Mouse (Mus musculus): ENCODE data around the gene Spib. TPM values are rescaled to one million over a fixed set of nuclear protein-coding genes. Genes with fewer than 3 reads are reported as not detected.

Spib gene
- not detected in 2 replicates for polyA plus RNA-seq (2014; fragmentation: Nextera tagmentation; extraction: Ambion mirVana)

GRCm38 (mm10) chr7:44531946-44532732 lies at the start of gene Spib:
Gene Spib (minus strand): TSS chr7:44532071.
- no peak within 1 kb of the TSS for H3K4me2 ChIP-seq
- ATAC-seq (replicated peaks; ENCODE audit: insufficient number of reproducible peaks, low FRiP score, low TSS enrichment) = no peak
- H3K27ac ChIP-seq (ENCODE audit: low read depth, low read length) = no peak within 1 kb of the TSS
- H3K4me1 ChIP-seq (ENCODE audit: control insufficient read depth, insufficient read depth, low read length) = peaks cover 5% of the 10 kb centered on the region
- H3K4me3 ChIP-seq (ENCODE audit: low read depth, low read length) = no peak within 1 kb of the TSS
- H3K36me3 ChIP-seq (ENCODE audit: control insufficient read depth, insufficient read depth, low read length) = peaks cover 19% of the 10 kb centered on the region
- no peaks in the 10 kb centered on the region for H3K9me3 ChIP-seq (replicated peaks; ENCODE audit: control insufficient read depth, low read length)
- H3K9ac ChIP-seq (ENCODE audit: low read depth, low read length) = no peak within 1 kb of the TSS
- peaks cover 15% of the 10 kb centered on the region for H3K27me3 ChIP-seq (ENCODE audit: control insufficient read depth, insufficient read depth, low read length)
- 81% methylated on average over 4 of the region's 4 CpGs for WGBS (ENCODE audit: insufficient replicate concordance)

GRCm38 (mm10) chr7:44581637-44582036 lies 49.8 kb upstream of the Spib start:
- 48% methylated on average over 6 of the region's 6 CpGs for WGBS (ENCODE audit: insufficient replicate concordance)
- no peak overlapping the region for H3K4me2 ChIP-seq
- H3K9me3 ChIP-seq (replicated peaks; ENCODE audit: control insufficient read depth, low read length) = no peaks in the 10 kb centered on the region
- H3K36me3 ChIP-seq (ENCODE audit: control insufficient read depth, insufficient read depth, low read length) = no peaks in the 10 kb centered on the region
- no peak for ATAC-seq (replicated peaks; ENCODE audit: insufficient number of reproducible peaks, low FRiP score, low TSS enrichment)
- H3K4me1 ChIP-seq (ENCODE audit: control insufficient read depth, insufficient read depth, low read length) = no peaks in the 10 kb centered on the region
- no peak overlapping the region for H3K9ac ChIP-seq (ENCODE audit: low read depth, low read length)
- H3K4me3 ChIP-seq (ENCODE audit: low read depth, low read length) = no peak overlapping the region
- H3K27me3 ChIP-seq (ENCODE audit: control insufficient read depth, insufficient read depth, low read length) = peaks cover 16% of the 10 kb centered on the region
- no peak overlapping the region for H3K27ac ChIP-seq (ENCODE audit: low read depth, low read length)

GRCm38 (mm10) chr7:44576333-44576844 lies 44.5 kb upstream of the Spib start:
- no peak for ATAC-seq (replicated peaks; ENCODE audit: insufficient number of reproducible peaks, low FRiP score, low TSS enrichment)
- Histone ChIP-seq H3K9me3 (replicated peaks; ENCODE audit: control insufficient read depth, low read length) (no peaks in the 10 kb centered on the region), H3K4me1 (ENCODE audit: control insufficient read depth, insufficient read depth, low read length) (no peaks in the 10 kb centered on the region), H3K9ac (ENCODE audit: low read depth, low read length) (no peak overlapping the region), H3K27ac (ENCODE audit: low read depth, low read length) (no peak overlapping the region), H3K4me3 (ENCODE audit: low read depth, low read length) (no peak overlapping the region), H3K27me3 (ENCODE audit: control insufficient read depth, insufficient read depth, low read length) (no peaks in the 10 kb centered on the region; the same call in 1 of the 2 replicates), H3K4me2 (no peak overlapping the region), H3K36me3 (ENCODE audit: control insufficient read depth, insufficient read depth, low read length) (no peaks in the 10 kb centered on the region)
- WGBS (ENCODE audit: insufficient replicate concordance) = 39% methylated on average over 5 of the region's 5 CpGs

- WGBS (ENCODE audit: insufficient replicate concordance) = 76% methylated on average over 5 of the region's 5 CpGs
- Histone ChIP-seq H3K4me1 (ENCODE audit: control insufficient read depth, insufficient read depth, low read length) (no peaks in the 10 kb centered on the region), H3K36me3 (ENCODE audit: control insufficient read depth, insufficient read depth, low read length) (no peaks in the 10 kb centered on the region), H3K4me2 (no peak overlapping the region), H3K27me3 (ENCODE audit: control insufficient read depth, insufficient read depth, low read length) (0 out of 2 replicates have a peak, but pooled peaks cover 2% of the 10 kb centered on the region), H3K9me3 (replicated peaks; ENCODE audit: control insufficient read depth, low read length) (no peaks in the 10 kb centered on the region), H3K4me3 (ENCODE audit: low read depth, low read length) (no peak overlapping the region), H3K9ac (ENCODE audit: low read depth, low read length) (no peak overlapping the region), H3K27ac (ENCODE audit: low read depth, low read length) (no peak overlapping the region)
- ATAC-seq (replicated peaks; ENCODE audit: insufficient number of reproducible peaks, low FRiP score, low TSS enrichment) = no peak
Measured at GRCm38 (mm10) chr7:44572956-44573484, 41.1 kb upstream of the Spib start.

- Histone ChIP-seq H3K9me3 (replicated peaks; ENCODE audit: control insufficient read depth, low read length) (no peaks in the 10 kb centered on the region), H3K27me3 (ENCODE audit: control insufficient read depth, insufficient read depth, low read length) (peaks cover 2% of the 10 kb centered on the region; the same call in 1 of the 2 replicates), H3K4me1 (ENCODE audit: control insufficient read depth, insufficient read depth, low read length) (no peaks in the 10 kb centered on the region), H3K4me3 (ENCODE audit: low read depth, low read length) (no peak within 1 kb of the TSS), H3K27ac (ENCODE audit: low read depth, low read length) (no peak within 1 kb of the TSS), H3K4me2 (no peak within 1 kb of the TSS), H3K9ac (ENCODE audit: low read depth, low read length) (no peak within 1 kb of the TSS), H3K36me3 (ENCODE audit: control insufficient read depth, insufficient read depth, low read length) (no peaks in the 10 kb centered on the region)
- 36% methylated on average over 7 of the region's 7 CpGs for WGBS (ENCODE audit: insufficient replicate concordance)
- no peak for ATAC-seq (replicated peaks; ENCODE audit: insufficient number of reproducible peaks, low FRiP score, low TSS enrichment)
Measured at GRCm38 (mm10) chr7:44572213-44572701, 40.4 kb upstream of the Spib start, which contains the start of gene Napsa. Gene Napsa (plus strand): TSS chr7:44572380.

GRCm38 (mm10) chr7:44571811-44572210 lies 39.9 kb upstream of the Spib start:
- Histone ChIP-seq H3K4me2 (no peak overlapping the region), H3K9ac (ENCODE audit: low read depth, low read length) (no peak overlapping the region), H3K4me3 (ENCODE audit: low read depth, low read length) (no peak overlapping the region), H3K36me3 (ENCODE audit: control insufficient read depth, insufficient read depth, low read length) (no peaks in the 10 kb centered on the region), H3K9me3 (replicated peaks; ENCODE audit: control insufficient read depth, low read length) (no peaks in the 10 kb centered on the region), H3K27me3 (ENCODE audit: control insufficient read depth, insufficient read depth, low read length) (peaks cover 2% of the 10 kb centered on the region; the same call in 1 of the 2 replicates), H3K27ac (ENCODE audit: low read depth, low read length) (no peak overlapping the region), H3K4me1 (ENCODE audit: control insufficient read depth, insufficient read depth, low read length) (no peaks in the 10 kb centered on the region)
- ATAC-seq (replicated peaks; ENCODE audit: insufficient number of reproducible peaks, low FRiP score, low TSS enrichment) = no peak
- 69% methylated on average over 4 of the region's 4 CpGs for WGBS (ENCODE audit: insufficient replicate concordance)

- H3K4me1 ChIP-seq (ENCODE audit: control insufficient read depth, insufficient read depth, low read length) = no peaks in the 10 kb centered on the region
- WGBS (ENCODE audit: insufficient replicate concordance) = 74% methylated on average over 6 of the region's 6 CpGs
- no peak overlapping the region for H3K9ac ChIP-seq (ENCODE audit: low read depth, low read length)
- H3K36me3 ChIP-seq (ENCODE audit: control insufficient read depth, insufficient read depth, low read length) = no peaks in the 10 kb centered on the region
- peaks cover 2% of the 10 kb centered on the region; the same call in 1 of the 2 replicates for H3K27me3 ChIP-seq (ENCODE audit: control insufficient read depth, insufficient read depth, low read length)
- H3K9me3 ChIP-seq (replicated peaks; ENCODE audit: control insufficient read depth, low read length) = no peaks in the 10 kb centered on the region
- H3K4me3 ChIP-seq (ENCODE audit: low read depth, low read length) = no peak overlapping the region
- H3K27ac ChIP-seq (ENCODE audit: low read depth, low read length) = no peak overlapping the region
- H3K4me2 ChIP-seq = no peak overlapping the region
- no peak for ATAC-seq (replicated peaks; ENCODE audit: insufficient number of reproducible peaks, low FRiP score, low TSS enrichment)
Measured at GRCm38 (mm10) chr7:44570989-44571388, 39.1 kb upstream of the Spib start.

GRCm38 (mm10) chr7:44568803-44569202 lies 36.9 kb upstream of the Spib start:
- H3K27ac ChIP-seq (ENCODE audit: low read depth, low read length) = no peak overlapping the region
- H3K4me2 ChIP-seq = no peak overlapping the region
- H3K4me3 ChIP-seq (ENCODE audit: low read depth, low read length) = no peak overlapping the region
- no peaks in the 10 kb centered on the region for H3K36me3 ChIP-seq (ENCODE audit: control insufficient read depth, insufficient read depth, low read length)
- no peak for ATAC-seq (replicated peaks; ENCODE audit: insufficient number of reproducible peaks, low FRiP score, low TSS enrichment)
- H3K9me3 ChIP-seq (replicated peaks; ENCODE audit: control insufficient read depth, low read length) = no peaks in the 10 kb centered on the region
- 71% methylated on average over 9 of the region's 9 CpGs for WGBS (ENCODE audit: insufficient replicate concordance)
- H3K4me1 ChIP-seq (ENCODE audit: control insufficient read depth, insufficient read depth, low read length) = no peaks in the 10 kb centered on the region
- peaks cover 2% of the 10 kb centered on the region; the same call in 1 of the 2 replicates for H3K27me3 ChIP-seq (ENCODE audit: control insufficient read depth, insufficient read depth, low read length)
- no peak overlapping the region for H3K9ac ChIP-seq (ENCODE audit: low read depth, low read length)
